Mouse (Mus musculus) ES-Bruce4 (cell line): ENCODE measurements around the gene Cacna2d1.

ENCODE experiments used
- CTCF ChIP-seq: IDR thresholded peaks from one replicate; pipeline ENCODE4 v1.8.1; 2011; ENCODE audit warnings: low read depth, low read length
- EP300 ChIP-seq: IDR thresholded peaks from 2 replicates; pipeline ENCODE4 v1.6.1; 2011; ENCODE audit warnings: low read depth, low read length; ENCODE audit not compliant: insufficient read depth
- POLR2A ChIP-seq: IDR thresholded peaks from one replicate; pipeline ENCODE4 v1.8.1; 2011; ENCODE audit warnings: low read length; ENCODE audit not compliant: insufficient read depth

DNA sequence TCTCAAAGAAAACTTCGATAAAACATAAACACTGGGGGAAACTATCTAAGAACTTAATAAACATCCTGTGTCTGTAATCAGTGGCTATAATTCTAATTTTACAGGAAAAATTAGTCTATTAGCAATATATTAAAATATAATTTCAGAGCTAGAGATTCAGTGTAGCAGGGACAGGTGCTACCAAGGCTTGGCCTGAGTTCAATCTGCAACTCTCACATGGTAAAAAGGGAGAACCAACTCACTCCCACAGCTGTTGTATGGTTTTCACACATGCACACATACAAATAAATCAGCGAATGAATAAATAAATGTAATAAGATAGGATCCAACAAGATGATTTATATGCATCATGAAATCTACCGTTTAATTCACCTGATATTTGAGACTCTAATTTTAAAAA, 484.0 kb downstream of the Cacna2d1 start:
- no peak for TF ChIP-seq CTCF
- TF ChIP-seq POLR2A = no peak
- TF ChIP-seq EP300 = no peak
